Mouse (Mus musculus) stomach, postnatal 0 days (tissue): ENCODE measurements around the gene Slc5a10. TPM values are rescaled to one million over a fixed set of nuclear protein-coding genes. Genes with fewer than 3 reads are reported as not detected.
"Not testable (repeated sequence)": the region's sequence is repeated elsewhere in the genome, so short reads cannot be mapped to it uniquely, and the experiment has no call there.

ENCODE experiments used
- ATAC-seq: fragments of 200-750 bp; cut with Nextera tagmentation; 2 replicates; pipeline ENCODE4 v1.8.0; 2017; ENCODE audit not compliant: low FRiP score, low TSS enrichment
- DNase-seq: peaks from one replicate; pipeline ENCODE4 v3.0.0-alpha.2; 2016; ENCODE audit warnings: low spot score
- H3K27ac ChIP-seq: fragments of 300-500 bp; sonication (generic); replicated peaks from 2 replicates; pipeline ENCODE4 v1.5.1; 2014; ENCODE audit warnings: mild to moderate bottlenecking, control low read depth
- H3K27me3 ChIP-seq: fragments of 300-500 bp; sonication (generic); 2 replicates; pipeline ENCODE4 v1.6.1; 2014; ENCODE audit warnings: low read length; ENCODE audit not compliant: control insufficient read depth, insufficient read depth
- H3K36me3 ChIP-seq: fragments of 300-500 bp; sonication (generic); 2 replicates; pipeline ENCODE4 v1.6.1; 2014; ENCODE audit warnings: low read length, mixed read lengths; ENCODE audit not compliant: control insufficient read depth, insufficient read depth
- H3K4me1 ChIP-seq: fragments of 300-500 bp; sonication (generic); replicated peaks from 2 replicates; pipeline ENCODE4 v1.6.1; 2014; ENCODE audit warnings: antibody characterized with exemption; ENCODE audit not compliant: control insufficient read depth, insufficient read depth
- H3K4me2 ChIP-seq: fragments of 300-500 bp; sonication (generic); replicated peaks from 2 replicates; pipeline ENCODE4 v1.6.1; 2014; ENCODE audit warnings: low read depth, mild to moderate bottlenecking, control low read depth, moderate library complexity
- H3K4me3 ChIP-seq: fragments of 300-500 bp; sonication (generic); 2 replicates; pipeline ENCODE4 v1.5.1; 2014; ENCODE audit warnings: low read depth, low read length, control low read depth
- H3K9ac ChIP-seq: fragments of 300-500 bp; sonication (generic); 2 replicates; pipeline ENCODE4 v1.6.1; 2014; ENCODE audit warnings: mild to moderate bottlenecking, low read length, control low read depth, mixed read lengths
- H3K9me3 ChIP-seq: fragments of 300-500 bp; sonication (generic); 2 replicates; pipeline ENCODE4 v1.6.1; 2016; ENCODE audit warnings: low read length; ENCODE audit not compliant: control insufficient read depth
- CTCF ChIP-seq: IDR thresholded peaks from 2 replicates; pipeline ENCODE4 v1.5.1; 2016; ENCODE audit warnings: antibody characterized with exemption, low read depth, mild to moderate bottlenecking, moderate library complexity
- EP300 ChIP-seq: optimal IDR thresholded peaks from 2 replicates; pipeline ENCODE3; 2016; ENCODE audit warnings: antibody characterized with exemption
- WGBS: fragments of 180-500 bp; shearing (Covaris S2); extraction: QIAGEN DNeasy Blood & Tissue Kit; methylation state at CpG from one replicate; pipeline ENCODE4 v1.1.7; 2014; 5-methylcytosine and 5-hydroxymethylcytosine counted together
- polyA plus RNA-seq: library from polyadenylated mRNA; unstranded; fragments of >200 nt; fragmentation: Nextera tagmentation; extraction: Ambion mirVana; gene quantifications from 2 replicates; pipeline ENCODE4 v1.2.1, GENCODE M21; 2015

The Slc5a10 gene
- polyA plus RNA-seq, 1 experiment from 2014 or later = not detected

- ATAC-seq = no peak
- Histone ChIP-seq H3K9me3 (no peaks in the 10 kb centered on the region), H3K36me3 (no peaks in the 10 kb centered on the region), H3K27me3 (no peaks in the 10 kb centered on the region), H3K4me3 (no peak overlapping the region), H3K27ac (no peak overlapping the region), H3K4me2 (no peak overlapping the region), H3K4me1 (peaks cover 3% of the 10 kb centered on the region; the same call in 1 of the 2 replicates), H3K9ac (no peak overlapping the region)
- no peak for DNase-seq
- TF ChIP-seq EP300 = no peak
- no peak for TF ChIP-seq CTCF
- 84% methylated on average over 7 of the region's 7 CpGs for WGBS
Observed at GRCm38 (mm10) chr11:61642106-61642505, 78.5 kb downstream of the Slc5a10 start.

- not testable (repeated sequence) for H3K4me1 ChIP-seq, H3K9ac ChIP-seq, H3K4me3 ChIP-seq, H3K27me3 ChIP-seq, H3K27ac ChIP-seq, H3K9me3 ChIP-seq, H3K36me3 ChIP-seq, DNase-seq, H3K4me2 ChIP-seq, ATAC-seq
- 47% methylated on average over 9 of the region's 9 CpGs for WGBS
Observed at GRCm38 (mm10) chr11:61640585-61640984, 80.0 kb downstream of the Slc5a10 start.

GRCm38 (mm10) chr11:61639601-61640177 lies 80.9 kb downstream of the Slc5a10 start:
- Histone ChIP-seq H3K4me2 (no peak overlapping the region), H3K4me1 (peaks cover 3% of the 10 kb centered on the region), H3K9me3 (no peaks in the 10 kb centered on the region), H3K27ac (no peak overlapping the region), H3K27me3 (no peaks in the 10 kb centered on the region), H3K9ac (no peak overlapping the region), H3K4me3 (no peak overlapping the region), H3K36me3 (no peaks in the 10 kb centered on the region)
- no peak for ATAC-seq
- 83% methylated on average over 6 of the region's 6 CpGs for WGBS
- no peak for TF ChIP-seq CTCF
- TF ChIP-seq EP300 = no peak
- DNase-seq = no peak

GRCm38 (mm10) chr11:61638764-61639536 lies 81.7 kb downstream of the Slc5a10 start:
- Histone ChIP-seq H3K9ac (no peak overlapping the region), H3K9me3 (no peaks in the 10 kb centered on the region), H3K4me1 (peaks cover 3% of the 10 kb centered on the region), H3K36me3 (no peaks in the 10 kb centered on the region), H3K4me3 (no peak overlapping the region), H3K4me2 (no peak overlapping the region), H3K27ac (no peak overlapping the region), H3K27me3 (no peaks in the 10 kb centered on the region)
- DNase-seq (no peak), ATAC-seq (no peak)
- 76% methylated on average over 12 of the region's 12 CpGs for WGBS
- no peak for TF ChIP-seq EP300
- TF ChIP-seq CTCF = no peak

GRCm38 (mm10) chr11:61637856-61638255 lies 82.8 kb downstream of the Slc5a10 start:
- TF ChIP-seq EP300 = no peak
- TF ChIP-seq CTCF = no peak
- H3K27ac ChIP-seq = no peak overlapping the region
- no peaks in the 10 kb centered on the region; the same call in 1 of the 2 replicates for H3K4me1 ChIP-seq
- H3K36me3 ChIP-seq = no peaks in the 10 kb centered on the region
- H3K4me2 ChIP-seq = no peak overlapping the region
- 86% methylated on average over 3 of the region's 3 CpGs for WGBS
- no peaks in the 10 kb centered on the region for H3K9me3 ChIP-seq
- no peaks in the 10 kb centered on the region for H3K27me3 ChIP-seq
- H3K9ac ChIP-seq = no peak overlapping the region
- DNase-seq (no peak), ATAC-seq (no peak)
- H3K4me3 ChIP-seq = no peak overlapping the region

- Histone ChIP-seq H3K27me3 (no peaks in the 10 kb centered on the region), H3K4me2 (no peak overlapping the region), H3K27ac (no peak overlapping the region), H3K9me3 (no peaks in the 10 kb centered on the region), H3K9ac (no peak overlapping the region), H3K36me3 (no peaks in the 10 kb centered on the region), H3K4me1 (no peaks in the 10 kb centered on the region; the same call in 1 of the 2 replicates), H3K4me3 (no peak overlapping the region)
- TF ChIP-seq CTCF (no peak), EP300 (no peak)
- DNase-seq (no peak), ATAC-seq (no peak)
- WGBS = 56% methylated on average over 1 of the region's 1 CpGs
Observed at GRCm38 (mm10) chr11:61637413-61637812, 83.2 kb downstream of the Slc5a10 start.

GRCm38 (mm10) chr11:61636309-61636708 lies 84.3 kb downstream of the Slc5a10 start:
- not testable (repeated sequence) for H3K4me2 ChIP-seq, H3K4me3 ChIP-seq, ATAC-seq, H3K36me3 ChIP-seq, DNase-seq, H3K27ac ChIP-seq, H3K9ac ChIP-seq, H3K27me3 ChIP-seq, H3K4me1 ChIP-seq, H3K9me3 ChIP-seq
- 100% methylated on average over 2 of the region's 4 CpGs for WGBS
